Mouse (Mus musculus): ENCODE measurements around the gene Hfe2.

The Hfe2 gene

GRCm38 (mm10) chr3:96526864-96527542 is 2.0 kb downstream of the Hfe2 start:
- DNase-seq (ENCODE audit: low spot score in 2 of 2) = no peak

GRCm38 (mm10) chr3:96528506-96528905 is 3.5 kb downstream of the Hfe2 start:
- no peak for DNase-seq (ENCODE audit: low spot score in 2 of 2)

- no peak for DNase-seq (ENCODE audit: low spot score in 2 of 2)
These were observed 7.1 kb downstream of the Hfe2 start for GRCm38 (mm10) chr3:96532050-96532449.

- DNase-seq (ENCODE audit: low spot score in 2 of 2) = no peak
These were observed 9.3 kb downstream of the Hfe2 start for GRCm38 (mm10) chr3:96534300-96534699.

- DNase-seq (ENCODE audit: low spot score in 2 of 2) = no peak
These were observed 14.3 kb downstream of the Hfe2 start for GRCm38 (mm10) chr3:96539316-96539715.

GRCm38 (mm10) chr3:96540740-96541139 is 15.8 kb downstream of the Hfe2 start:
- DNase-seq (ENCODE audit: low spot score in 2 of 2) = no peak

GRCm38 (mm10) chr3:96541328-96542078 is 16.5 kb downstream of the Hfe2 start:
- no peak for DNase-seq (ENCODE audit: low spot score in 2 of 2)

GRCm38 (mm10) chr3:96542554-96542953 is 17.6 kb downstream of the Hfe2 start:
- DNase-seq (ENCODE audit: low spot score in 2 of 2) = no peak

GRCm38 (mm10) chr3:96543345-96543744 is 18.4 kb downstream of the Hfe2 start:
- peak; percentile 49 to 56 for DNase-seq (ENCODE audit: low spot score in 2 of 2)

- no peak for DNase-seq (ENCODE audit: low spot score in 2 of 2)
These were observed 20.6 kb downstream of the Hfe2 start for GRCm38 (mm10) chr3:96545565-96545964.

GRCm38 (mm10) chr3:96546880-96547279 is 21.9 kb downstream of the Hfe2 start:
- no peak for DNase-seq (ENCODE audit: low spot score in 2 of 2)

- peak; percentile 82 to 88 for DNase-seq (ENCODE audit: low spot score in 2 of 2)
These were observed 22.5 kb downstream of the Hfe2 start for GRCm38 (mm10) chr3:96547389-96547960.

- no peak for DNase-seq (ENCODE audit: low spot score in 2 of 2)
These were observed 23.9 kb downstream of the Hfe2 start for GRCm38 (mm10) chr3:96548824-96549223.

- DNase-seq (ENCODE audit: low spot score in 2 of 2) = no peak
These were observed 24.4 kb downstream of the Hfe2 start for GRCm38 (mm10) chr3:96549346-96549745.

GRCm38 (mm10) chr3:96551203-96551602 is 26.2 kb downstream of the Hfe2 start:
- peak; percentile 56 to 66 for DNase-seq (ENCODE audit: low spot score in 2 of 2)

GRCm38 (mm10) chr3:96551890-96552289 is 26.9 kb downstream of the Hfe2 start:
- no peak for DNase-seq (ENCODE audit: low spot score in 2 of 2)

- no peak for DNase-seq (ENCODE audit: low spot score in 2 of 2)
These were observed 28.6 kb downstream of the Hfe2 start for GRCm38 (mm10) chr3:96553601-96554000.

- DNase-seq (ENCODE audit: low spot score in 2 of 2) = no peak
These were observed 29.3 kb downstream of the Hfe2 start for GRCm38 (mm10) chr3:96554251-96554650.

- DNase-seq (ENCODE audit: low spot score in 2 of 2) = no peak
These were observed 30.1 kb downstream of the Hfe2 start for GRCm38 (mm10) chr3:96555041-96555596.

GRCm38 (mm10) chr3:96555999-96556614 is 31.1 kb downstream of the Hfe2 start:
- DNase-seq (ENCODE audit: low spot score in 2 of 2) = no peak

GRCm38 (mm10) chr3:96556651-96557635 is 32.0 kb downstream of the Hfe2 start:
- no peak for DNase-seq (ENCODE audit: low spot score in 2 of 2)

Measured in right cerebral cortex, adult 2 months (tissue).